Mouse (Mus musculus): ENCODE results near the gene Npy1r. TPM values are rescaled to one million over a fixed set of nuclear protein-coding genes. Genes with fewer than 3 reads are reported as not detected.

Npy1r gene
- total and polyA plus RNA-seq, 3 experiments: not detected

- no peak for DNase-seq (ENCODE audit: low read depth, low spot score)
- no peaks in the 10 kb centered on the region for H3K79me2 ChIP-seq (ENCODE audit: control insufficient read depth, insufficient read depth, low read length, poor library complexity)
Observed at GRCm38 (mm10) chr8:66751621-66752020, 54.6 kb downstream of the Npy1r start.

DNA sequence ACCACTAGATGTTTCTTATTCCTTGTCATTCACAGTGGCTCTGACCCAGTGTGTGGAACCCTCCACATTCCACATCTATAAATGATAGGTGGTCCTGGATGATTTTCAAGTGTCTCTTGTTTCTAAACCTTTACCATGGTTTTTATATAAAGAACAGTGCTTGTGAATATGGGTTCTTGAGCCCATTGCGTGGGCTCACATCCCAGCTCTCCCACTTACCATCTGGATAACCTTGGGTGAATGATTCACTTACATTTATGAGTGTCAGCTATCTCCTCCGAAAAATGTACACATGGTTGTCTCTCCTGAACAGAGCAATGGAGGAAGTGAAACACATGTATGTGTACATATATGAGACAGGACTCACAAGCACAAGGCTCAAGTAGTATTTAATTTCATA, 59.2 kb downstream of the Npy1r start:
- Histone ChIP-seq H3K36me3 (ENCODE audit: control insufficient read depth in 1 of 2, insufficient read depth in 2 of 2, low read length in 2 of 2) (no peaks in the 10 kb centered on the region), H3K79me2 (ENCODE audit: control insufficient read depth, insufficient read depth, low read length, poor library complexity) (no peaks in the 10 kb centered on the region), H3K27me3 (ENCODE audit: control insufficient read depth in 1 of 2, insufficient read depth in 2 of 2, low read length in 2 of 2) (no peaks in the 10 kb centered on the region), H3K4me1 (ENCODE audit: control insufficient read depth in 1 of 2, insufficient read depth in 2 of 2, low read length in 2 of 2) (no peaks in the 10 kb centered on the region), H3K27ac (ENCODE audit: control insufficient read depth, low read depth, low read length) (no peak overlapping the region), H3K9ac (ENCODE audit: control insufficient read depth, low read depth, low read length, poor library complexity, severe bottlenecking) (no peak overlapping the region), H3K9me3 (replicated peaks; ENCODE audit: insufficient read depth, low read length) (no peaks in the 10 kb centered on the region), H3K4me3 (ENCODE audit: control insufficient read depth in 1 of 2, insufficient read depth in 1 of 2, low read depth in 2 of 2, low read length in 2 of 2) (no peak overlapping the region)
- DNase-seq (ENCODE audit: low read depth, low spot score): no peak
- no peak for TF ChIP-seq GATA1 (IDR thresholded peaks at IDR 0.05; ENCODE audit: low read depth, low read length)
- no peak for TF ChIP-seq MEF2A (IDR thresholded peaks at IDR 0.05; ENCODE audit: extremely low read depth, insufficient replicate concordance, low read depth, low read length, poor library complexity, severe bottlenecking)
- TF ChIP-seq MAZ (IDR thresholded peaks at IDR 0.05; ENCODE audit: low read depth, low read length): no peak
- no peak for TF ChIP-seq ZKSCAN1 (IDR thresholded peaks at IDR 0.05; ENCODE audit: low read depth, low read length)
- no peak for TF ChIP-seq HCFC1 (IDR thresholded peaks at IDR 0.05; ENCODE audit: low read depth, low read length)
- no peak for TF ChIP-seq USF1 (IDR thresholded peaks at IDR 0.05; ENCODE audit: low read depth, low read length)
- TF ChIP-seq ELF1 (IDR thresholded peaks at IDR 0.05; ENCODE audit: low read depth, low read length): no peak
- no peak for TF ChIP-seq KAT2A (conservative IDR thresholded peaks at IDR 0.05; ENCODE audit: low read depth, low read length)
- no peak for TF ChIP-seq USF2 (IDR thresholded peaks at IDR 0.05; ENCODE audit: borderline replicate concordance in 1 of 2, insufficient read depth in 1 of 2, low read depth in 1 of 2, low read length in 2 of 2)
- TF ChIP-seq MYB (IDR thresholded peaks at IDR 0.05; ENCODE audit: low read depth, low read length): no peak
- no peak for TF ChIP-seq EP300 (IDR thresholded peaks at IDR 0.05; ENCODE audit: low read depth in 1 of 2, low read length in 2 of 2)
- no peak for TF ChIP-seq ZNF384 (IDR thresholded peaks at IDR 0.05; ENCODE audit: low read depth, low read length)
- TF ChIP-seq MAX (IDR thresholded peaks at IDR 0.05; ENCODE audit: low read length): no peak
- no peak for TF ChIP-seq POLR2AphosphoS2 (IDR thresholded peaks at IDR 0.05; ENCODE audit: low read length)
- TF ChIP-seq CHD1 (IDR thresholded peaks at IDR 0.05; ENCODE audit: low read depth, low read length): no peak
- TF ChIP-seq TBP (IDR thresholded peaks at IDR 0.05; ENCODE audit: low read depth, low read length): no peak
- TF ChIP-seq GABPA (IDR thresholded peaks at IDR 0.05; ENCODE audit: low read depth, low read length): no peak
- TF ChIP-seq TAL1 (IDR thresholded peaks at IDR 0.05; ENCODE audit: low read length): no peak

More at GRCm38 (mm10) chr8:66751621-66752020, 54.6 kb downstream of the Npy1r start:
- Histone ChIP-seq H3K9ac (ENCODE audit: control insufficient read depth, low read depth, low read length, poor library complexity, severe bottlenecking) (no peak overlapping the region), H3K27ac (ENCODE audit: control insufficient read depth, low read depth, low read length) (no peak overlapping the region), H3K4me1 (ENCODE audit: control insufficient read depth in 1 of 2, insufficient read depth in 2 of 2, low read length in 2 of 2) (no peaks in the 10 kb centered on the region), H3K27me3 (ENCODE audit: control insufficient read depth in 1 of 2, insufficient read depth in 2 of 2, low read length in 2 of 2) (no peaks in the 10 kb centered on the region), H3K4me3 (ENCODE audit: control insufficient read depth in 1 of 2, insufficient read depth in 1 of 2, low read depth in 2 of 2, low read length in 2 of 2) (no peak overlapping the region), H3K36me3 (ENCODE audit: control insufficient read depth in 1 of 2, insufficient read depth in 2 of 2, low read length in 2 of 2) (no peaks in the 10 kb centered on the region), H3K9me3 (replicated peaks; ENCODE audit: insufficient read depth, low read length) (no peaks in the 10 kb centered on the region)
- no peak for TF ChIP-seq ZMIZ1 (IDR thresholded peaks at IDR 0.05; ENCODE audit: low read depth, low read length)
- TF ChIP-seq JUND (IDR thresholded peaks at IDR 0.05; ENCODE audit: low read depth, low read length): no peak
- no peak for TF ChIP-seq RCOR1 (IDR thresholded peaks at IDR 0.05; ENCODE audit: low read depth, low read length)
- TF ChIP-seq HCFC1 (IDR thresholded peaks at IDR 0.05; ENCODE audit: low read depth, low read length): no peak
- TF ChIP-seq CHD2 (IDR thresholded peaks at IDR 0.05; ENCODE audit: low read length): no peak
- no peak for TF ChIP-seq USF2 (IDR thresholded peaks at IDR 0.05; ENCODE audit: borderline replicate concordance in 1 of 2, insufficient read depth in 1 of 2, low read depth in 1 of 2, low read length in 2 of 2)
- TF ChIP-seq USF1 (IDR thresholded peaks at IDR 0.05; ENCODE audit: low read depth, low read length): no peak
- TF ChIP-seq POLR2AphosphoS5 (IDR thresholded peaks at IDR 0.05; ENCODE audit: borderline replicate concordance, low read depth, low read length): no peak
- no peak for TF ChIP-seq MAX (IDR thresholded peaks at IDR 0.05; ENCODE audit: low read length)
- TF ChIP-seq BHLHE40 (IDR thresholded peaks at IDR 0.05; ENCODE audit: borderline replicate concordance, low read depth, low read length): no peak
- no peak for TF ChIP-seq UBTF (IDR thresholded peaks at IDR 0.05; ENCODE audit: borderline replicate concordance, insufficient read depth, low read depth, low read length)
- TF ChIP-seq MYB (IDR thresholded peaks at IDR 0.05; ENCODE audit: low read depth, low read length): no peak
- TF ChIP-seq CHD1 (IDR thresholded peaks at IDR 0.05; ENCODE audit: low read depth, low read length): no peak
- no peak for TF ChIP-seq ZC3H11A (IDR thresholded peaks at IDR 0.05; ENCODE audit: low read depth, low read length)
- no peak for TF ChIP-seq GATA1 (IDR thresholded peaks at IDR 0.05; ENCODE audit: low read depth, low read length)
- TF ChIP-seq MXI1 (IDR thresholded peaks at IDR 0.05; ENCODE audit: low read depth, low read length): no peak
